Mouse (Mus musculus): ENCODE data around the gene Alad.

GRCm38 (mm10) chr4:62520892-62521400 lies 1.2 kb upstream of the Alad start:
- TF ChIP-seq CTCF (IDR thresholded peaks at IDR 0.05; ENCODE audit: low read depth, low read length) (no peak), POLR2A (IDR thresholded peaks at IDR 0.05; ENCODE audit: extremely low read depth, insufficient read depth, low read length) (no peak)
